Mouse (Mus musculus): Measurements from ENCODE around the gene Lpar6. TPM values are rescaled to one million over a fixed set of nuclear protein-coding genes. Genes with fewer than 3 reads are reported as not detected.

Gene Lpar6
- polyA plus RNA-seq (2015; fragmentation: Nextera tagmentation; extraction: Ambion mirVana) = 8.7 and 8.8 TPM in 2 replicates

DNA sequence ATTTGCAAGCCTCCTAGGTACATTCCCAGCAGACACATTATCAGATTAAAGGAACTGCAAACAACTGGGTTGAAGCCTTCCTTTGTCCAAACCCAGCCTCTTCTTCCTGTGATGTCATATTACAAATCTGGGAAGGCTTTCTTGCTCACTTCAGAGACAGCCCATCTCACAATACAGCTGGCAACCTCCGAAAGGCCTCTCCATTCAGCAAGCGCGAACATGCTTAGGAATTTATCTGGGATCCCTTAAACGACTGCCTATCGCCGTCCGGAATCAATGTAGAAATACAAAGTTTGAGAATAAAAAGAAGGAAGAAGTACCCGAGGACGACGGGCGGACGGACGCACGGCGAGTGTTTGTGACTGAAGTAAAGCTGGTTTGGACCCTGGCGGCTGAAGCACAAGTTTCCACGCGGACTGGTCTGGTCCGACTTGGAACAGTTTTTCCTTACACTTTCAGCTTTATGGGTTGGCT is at the start of gene Lpar6:
Lpar6 (plus strand) TSS at position 48 of the 474 bp plus-strand sequence.
- H3K27me3 ChIP-seq = no peaks in the 10 kb centered on the region
- H3K36me3 ChIP-seq = no peaks in the 10 kb centered on the region
- H3K4me3 ChIP-seq = peak within 1 kb of the TSS; percentile 66
- peaks cover 15% of the 10 kb centered on the region for H3K4me1 ChIP-seq (replicated peaks)
- peak within 1 kb of the TSS; percentile 63 for H3K4me2 ChIP-seq
- WGBS = 0% methylated on average over 19 of the region's 19 CpGs
- H3K9me3 ChIP-seq (replicated peaks) = no peaks in the 10 kb centered on the region
- H3K27ac ChIP-seq = peak within 1 kb of the TSS; percentile 91
- peak; percentile 78 for ATAC-seq (replicated peaks; ENCODE audit: insufficient number of reproducible peaks, insufficient read depth, low FRiP score, low read depth)
- H3K9ac ChIP-seq = peak within 1 kb of the TSS; percentile 72

DNA sequence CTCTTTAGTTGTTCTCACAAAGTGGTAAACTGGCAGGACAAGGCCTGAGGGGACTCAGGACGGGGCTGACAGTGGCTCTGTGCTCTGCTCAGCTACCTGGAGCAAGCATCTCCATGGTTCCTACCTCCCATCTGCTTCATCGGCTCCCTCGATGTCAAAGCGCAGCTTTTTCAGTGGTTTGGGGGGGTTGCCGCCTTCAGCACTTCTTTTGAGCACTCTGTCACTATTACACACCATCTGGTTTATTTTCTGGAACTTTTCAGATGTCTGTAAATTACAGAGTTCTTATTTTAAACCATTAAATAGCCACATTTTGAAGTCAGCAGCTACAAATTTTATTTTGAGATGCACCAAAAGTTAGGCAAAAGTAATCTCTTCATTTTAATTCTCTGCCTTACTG is 38.6 kb upstream of the Lpar6 start:
- H3K27me3 ChIP-seq = no peaks in the 10 kb centered on the region
- no peaks in the 10 kb centered on the region for H3K9me3 ChIP-seq (replicated peaks)
- no peak overlapping the region for H3K4me2 ChIP-seq
- no peak for ATAC-seq (replicated peaks; ENCODE audit: insufficient number of reproducible peaks, insufficient read depth, low FRiP score, low read depth)
- H3K36me3 ChIP-seq = peaks cover 11% of the 10 kb centered on the region
- no peak overlapping the region for H3K9ac ChIP-seq
- H3K4me1 ChIP-seq (replicated peaks) = peaks cover 2% of the 10 kb centered on the region; the same call in 1 of the 2 replicates
- no peak overlapping the region for H3K27ac ChIP-seq
- no peak overlapping the region for H3K4me3 ChIP-seq
- 76% methylated on average over 5 of the region's 5 CpGs for WGBS

DNA sequence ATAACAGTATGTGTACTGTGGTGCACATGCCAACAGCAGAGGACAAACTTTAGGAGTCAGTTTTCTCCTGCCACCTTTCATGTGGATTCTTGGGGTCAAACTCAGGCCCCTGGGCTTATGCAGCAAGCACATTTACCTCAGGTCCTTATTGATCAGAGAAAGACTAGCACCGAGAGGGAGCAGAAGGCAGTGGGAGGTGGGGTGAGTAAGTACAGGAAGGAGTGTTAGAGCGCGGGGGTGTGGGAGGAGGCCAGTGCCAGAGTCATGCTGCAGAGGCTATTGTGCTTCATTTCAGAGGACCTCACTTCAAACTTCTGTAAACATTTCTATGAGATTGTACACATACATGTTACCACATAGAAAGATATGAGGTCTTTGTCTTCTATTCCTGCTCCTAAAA is 36.2 kb upstream of the Lpar6 start:
- Histone ChIP-seq H3K9ac (no peak overlapping the region), H3K36me3 (peaks cover 5% of the 10 kb centered on the region; the same call in 1 of the 2 replicates), H3K4me2 (no peak overlapping the region), H3K4me1 (replicated peaks) (peaks cover 10% of the 10 kb centered on the region), H3K27ac (no peak overlapping the region), H3K27me3 (no peaks in the 10 kb centered on the region), H3K9me3 (replicated peaks) (no peaks in the 10 kb centered on the region), H3K4me3 (no peak overlapping the region)
- ATAC-seq (replicated peaks; ENCODE audit: insufficient number of reproducible peaks, insufficient read depth, low FRiP score, low read depth) = no peak
- WGBS = 44% methylated on average over 3 of the region's 3 CpGs

DNA sequence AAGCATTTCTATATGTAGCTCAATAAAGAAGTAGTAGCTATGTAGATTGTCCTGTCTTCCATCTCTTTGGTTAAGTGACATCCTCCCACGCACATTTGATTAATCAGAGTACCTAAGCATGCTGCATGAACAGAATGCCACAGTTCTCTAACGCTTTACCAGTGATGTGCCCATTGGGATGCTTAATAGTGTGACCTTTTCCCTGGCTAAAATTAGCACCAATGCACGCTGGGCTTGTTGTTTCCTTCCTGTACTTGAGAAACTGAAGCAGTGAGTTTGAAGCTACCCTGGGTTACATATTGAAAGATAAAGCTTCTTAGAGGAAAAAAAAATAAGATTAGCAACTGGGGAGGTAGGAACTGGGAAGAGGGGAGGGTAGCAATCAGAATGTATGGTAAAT is 33.7 kb upstream of the Lpar6 start:
- H3K4me1 ChIP-seq (replicated peaks) = peaks cover 10% of the 10 kb centered on the region
- H3K9ac ChIP-seq = no peak overlapping the region
- no peak overlapping the region for H3K4me2 ChIP-seq
- H3K36me3 ChIP-seq = no peaks in the 10 kb centered on the region
- no peaks in the 10 kb centered on the region for H3K9me3 ChIP-seq (replicated peaks)
- ATAC-seq (replicated peaks; ENCODE audit: insufficient number of reproducible peaks, insufficient read depth, low FRiP score, low read depth) = no peak
- H3K27ac ChIP-seq = no peak overlapping the region
- H3K4me3 ChIP-seq = no peak overlapping the region
- 48% methylated on average over 3 of the region's 3 CpGs for WGBS
- H3K27me3 ChIP-seq = no peaks in the 10 kb centered on the region

DNA sequence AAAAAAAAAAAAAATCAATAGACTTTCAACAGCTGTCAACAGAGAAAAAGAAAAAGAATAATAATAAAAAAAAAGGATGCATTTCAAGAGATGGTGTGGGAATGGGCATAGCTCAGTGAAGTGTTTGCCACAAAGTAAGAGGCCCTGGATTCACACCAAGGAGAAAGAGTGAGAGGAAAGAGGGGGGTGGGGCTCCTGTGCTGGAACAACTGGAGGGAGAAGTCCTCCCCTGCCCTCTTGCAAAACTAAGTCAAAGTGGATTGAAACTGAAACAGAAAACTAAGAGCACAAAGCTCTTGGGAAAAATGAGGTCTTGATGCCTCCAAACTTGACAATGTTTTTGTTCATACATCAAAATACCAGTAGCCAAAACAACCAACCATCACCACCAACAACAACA is 28.4 kb upstream of the Lpar6 start:
- H3K9ac ChIP-seq = no peak overlapping the region
- H3K4me1 ChIP-seq (replicated peaks) = peaks cover 7% of the 10 kb centered on the region
- H3K36me3 ChIP-seq = no peaks in the 10 kb centered on the region
- ATAC-seq (replicated peaks; ENCODE audit: insufficient number of reproducible peaks, insufficient read depth, low FRiP score, low read depth) = no peak
- no peaks in the 10 kb centered on the region for H3K9me3 ChIP-seq (replicated peaks)
- H3K4me2 ChIP-seq = no peak overlapping the region
- H3K27me3 ChIP-seq = no peaks in the 10 kb centered on the region
- H3K4me3 ChIP-seq = no peak overlapping the region
- no peak overlapping the region for H3K27ac ChIP-seq

DNA sequence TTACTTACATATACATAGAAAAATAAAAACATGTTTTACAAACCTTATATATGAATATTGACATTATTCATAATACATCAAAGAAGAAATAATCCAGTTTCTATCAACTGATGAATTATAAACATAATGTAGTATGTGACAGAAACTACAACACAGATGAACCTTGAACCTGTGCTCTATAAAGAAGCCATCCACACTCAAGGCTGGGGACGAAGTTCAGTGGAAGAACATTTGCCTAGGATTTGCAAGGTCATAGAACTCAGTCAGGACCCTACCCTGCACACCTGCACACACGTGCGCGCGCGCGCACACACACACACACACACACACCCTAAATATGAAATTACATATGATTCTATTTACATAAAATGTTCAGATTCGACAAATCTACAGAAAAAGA is 27.5 kb upstream of the Lpar6 start:
- H3K27me3 ChIP-seq = no peaks in the 10 kb centered on the region
- 0 out of 2 replicates have a peak, but pooled peaks cover 3% of the 10 kb centered on the region for H3K36me3 ChIP-seq
- H3K4me3 ChIP-seq = no peak overlapping the region
- H3K27ac ChIP-seq = no peak overlapping the region
- H3K9me3 ChIP-seq (replicated peaks) = no peaks in the 10 kb centered on the region
- ATAC-seq (replicated peaks; ENCODE audit: insufficient number of reproducible peaks, insufficient read depth, low FRiP score, low read depth) = no peak
- no peaks in the 10 kb centered on the region; the same call in 1 of the 2 replicates for H3K4me1 ChIP-seq (replicated peaks)
- H3K4me2 ChIP-seq = no peak overlapping the region
- WGBS = 95% methylated on average over 8 of the region's 8 CpGs
- no peak overlapping the region for H3K9ac ChIP-seq

DNA sequence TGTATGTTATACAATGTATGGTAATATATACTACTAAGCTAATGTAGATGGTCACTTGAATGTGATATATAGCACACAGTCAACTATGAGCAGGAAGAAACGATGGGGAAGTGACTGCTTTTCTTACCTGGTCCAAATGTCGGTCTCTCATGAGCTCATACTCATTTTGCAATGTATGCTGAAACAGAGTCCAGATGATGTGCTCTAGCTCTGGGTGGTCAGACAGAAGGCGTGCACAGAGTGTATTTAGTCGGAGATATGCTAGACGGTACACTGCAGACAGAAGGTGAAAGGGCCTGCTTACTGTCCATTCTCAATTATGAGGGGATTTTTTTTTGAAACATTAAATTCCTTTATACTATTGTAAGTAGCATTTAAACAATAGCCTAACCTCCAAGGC is 26.2 kb upstream of the Lpar6 start:
- Histone ChIP-seq H3K27ac (0 out of 2 replicates have a peak overlapping the region, but pooled peaks have one; percentile 15), H3K36me3 (0 out of 2 replicates have a peak, but pooled peaks cover 4% of the 10 kb centered on the region), H3K9me3 (replicated peaks) (no peaks in the 10 kb centered on the region), H3K4me3 (no peak overlapping the region), H3K9ac (no peak overlapping the region), H3K4me2 (no peak overlapping the region), H3K4me1 (replicated peaks) (no peaks in the 10 kb centered on the region; the same call in 1 of the 2 replicates), H3K27me3 (no peaks in the 10 kb centered on the region)
- WGBS = 62% methylated on average over 5 of the region's 5 CpGs
- ATAC-seq (replicated peaks; ENCODE audit: insufficient number of reproducible peaks, insufficient read depth, low FRiP score, low read depth) = no peak

DNA sequence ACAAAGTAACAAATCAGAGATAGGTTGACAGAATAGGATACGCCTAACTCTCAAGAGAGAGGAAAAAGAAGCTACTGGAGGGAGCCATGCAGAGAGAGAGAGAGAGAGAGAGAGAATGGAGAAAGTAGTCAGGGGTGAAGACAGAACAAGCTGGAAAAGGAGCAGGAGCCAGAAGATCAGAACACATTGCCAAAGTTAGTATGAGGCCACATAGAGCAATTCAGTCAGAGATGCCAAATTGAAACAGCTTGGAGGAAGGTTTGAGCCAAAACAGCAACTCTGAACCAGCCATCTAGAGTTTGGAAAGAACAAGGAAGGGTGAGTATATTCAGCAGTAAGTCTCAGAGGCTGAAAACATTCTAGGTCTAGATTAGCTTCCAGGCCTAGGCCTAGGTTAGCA is 20.6 kb upstream of the Lpar6 start:
- 88% methylated on average over 1 of the region's 1 CpGs for WGBS
- ATAC-seq (replicated peaks; ENCODE audit: insufficient number of reproducible peaks, insufficient read depth, low FRiP score, low read depth) = no peak
- no peak overlapping the region for H3K27ac ChIP-seq

DNA sequence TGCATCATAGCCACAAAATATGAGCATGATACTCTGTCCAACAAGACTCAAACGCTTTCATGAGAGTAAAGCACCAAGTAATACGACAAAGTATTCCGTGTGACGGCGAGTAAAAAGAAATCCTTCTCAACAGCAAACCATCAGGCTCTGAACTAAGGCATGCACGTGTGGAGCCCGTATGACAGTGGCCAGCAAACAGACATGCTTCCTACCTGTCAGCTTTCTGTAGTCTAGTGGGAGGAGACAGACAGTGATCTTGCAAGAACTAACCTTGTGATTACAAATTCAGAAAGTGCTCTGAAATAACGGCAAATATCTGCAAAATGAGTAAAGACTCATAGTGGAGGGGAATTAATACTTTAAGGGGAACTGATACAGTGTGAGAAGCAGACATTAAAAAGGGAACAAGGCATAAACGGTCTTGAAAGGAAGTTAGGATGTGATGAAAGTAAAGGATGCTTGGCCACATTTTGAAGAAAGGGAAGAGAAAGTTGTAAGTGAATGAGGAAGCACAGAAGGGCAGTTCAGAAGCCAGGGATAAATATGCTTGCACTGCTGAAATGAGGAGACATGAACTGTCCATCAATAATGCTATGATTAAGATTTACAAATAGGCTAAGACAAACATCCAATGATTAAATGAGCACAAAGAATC is 15.3 kb upstream of the Lpar6 start:
- Histone ChIP-seq H3K27ac (no peak overlapping the region), H3K9me3 (replicated peaks) (no peaks in the 10 kb centered on the region), H3K4me1 (replicated peaks) (peaks cover 11% of the 10 kb centered on the region), H3K4me2 (no peak overlapping the region), H3K4me3 (no peak overlapping the region), H3K27me3 (no peaks in the 10 kb centered on the region), H3K9ac (no peak overlapping the region), H3K36me3 (no peaks in the 10 kb centered on the region)
- WGBS = 84% methylated on average over 9 of the region's 9 CpGs
- no peak for ATAC-seq (replicated peaks; ENCODE audit: insufficient number of reproducible peaks, insufficient read depth, low FRiP score, low read depth)

More for the DNA sequence above, 20.6 kb upstream of the Lpar6 start:
- H3K9ac ChIP-seq = no peak overlapping the region
- 0 out of 2 replicates have a peak, but pooled peaks cover 4% of the 10 kb centered on the region for H3K36me3 ChIP-seq
- H3K4me3 ChIP-seq = no peak overlapping the region
- H3K4me1 ChIP-seq (replicated peaks) = no peaks in the 10 kb centered on the region
- H3K9me3 ChIP-seq (replicated peaks) = no peaks in the 10 kb centered on the region
- no peaks in the 10 kb centered on the region for H3K27me3 ChIP-seq
- H3K4me2 ChIP-seq = no peak overlapping the region

DNA sequence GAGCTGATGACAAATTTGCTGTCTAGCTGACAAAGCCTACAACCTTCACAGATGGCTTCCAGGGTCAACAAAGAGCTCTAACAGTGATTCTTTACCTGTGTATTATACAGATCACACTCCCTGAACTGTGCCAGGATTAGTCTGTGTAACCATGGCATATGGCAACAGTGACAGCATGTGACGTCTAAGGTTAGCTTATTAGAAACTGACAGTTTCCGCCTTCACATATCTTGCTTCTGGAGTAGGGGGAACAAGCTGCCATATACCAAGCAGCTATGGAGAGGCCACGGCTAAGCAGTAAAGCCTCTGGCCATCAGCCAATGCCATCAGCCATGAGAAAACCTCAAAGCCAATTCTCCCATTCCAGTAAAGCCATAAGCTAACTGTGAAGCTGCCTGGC is 11.3 kb upstream of the Lpar6 start:
- Histone ChIP-seq H3K4me2 (no peak overlapping the region), H3K4me1 (replicated peaks) (peaks cover 13% of the 10 kb centered on the region), H3K36me3 (no peaks in the 10 kb centered on the region; the same call in 1 of the 2 replicates), H3K9me3 (replicated peaks) (no peaks in the 10 kb centered on the region), H3K27ac (no peak overlapping the region; the same call in 1 of the 2 replicates), H3K4me3 (no peak overlapping the region), H3K9ac (no peak overlapping the region), H3K27me3 (no peaks in the 10 kb centered on the region)
- no peak for ATAC-seq (replicated peaks; ENCODE audit: insufficient number of reproducible peaks, insufficient read depth, low FRiP score, low read depth)
- WGBS = 50% methylated on average over 3 of the region's 3 CpGs

DNA sequence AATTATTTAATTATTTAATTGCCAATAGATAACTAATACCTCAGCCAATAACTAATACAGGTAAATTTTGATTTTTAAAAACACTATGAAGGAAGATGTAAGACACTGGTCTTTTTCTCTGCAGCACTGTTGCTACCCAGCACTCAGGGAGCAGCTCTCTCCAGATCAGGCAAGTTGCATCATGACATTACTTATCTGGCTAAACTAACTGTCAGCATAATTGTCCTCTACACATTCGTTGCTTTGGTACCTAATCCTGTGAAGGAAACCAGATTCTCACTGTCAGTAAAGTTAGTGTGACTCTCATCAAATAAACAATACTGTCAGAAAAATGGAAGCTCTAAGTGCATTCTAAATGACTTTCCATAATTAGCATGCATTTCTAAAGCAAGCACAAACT is 10.8 kb upstream of the Lpar6 start:
- ATAC-seq (replicated peaks; ENCODE audit: insufficient number of reproducible peaks, insufficient read depth, low FRiP score, low read depth) = no peak
- 0% methylated on average over 1 of the region's 1 CpGs for WGBS
- H3K4me2 ChIP-seq = no peak overlapping the region
- peaks cover 13% of the 10 kb centered on the region for H3K4me1 ChIP-seq (replicated peaks)
- H3K27ac ChIP-seq = peak overlapping the region; percentile 32
- no peaks in the 10 kb centered on the region for H3K27me3 ChIP-seq
- H3K9ac ChIP-seq = no peak overlapping the region
- no peaks in the 10 kb centered on the region for H3K9me3 ChIP-seq (replicated peaks)
- H3K4me3 ChIP-seq = no peak overlapping the region
- H3K36me3 ChIP-seq = no peaks in the 10 kb centered on the region; the same call in 1 of the 2 replicates

All from heart, embryonic 15.5 days (tissue).